Mouse (Mus musculus): ENCODE measurements around the gene Rps21. TPM values are rescaled to one million over a fixed set of nuclear protein-coding genes. Genes with fewer than 3 reads are reported as not detected.

The Rps21 gene
- 737 and 848 TPM in 2 replicates for polyA plus RNA-seq (2015; fragmentation: Nextera tagmentation; extraction: Ambion mirVana)

DNA sequence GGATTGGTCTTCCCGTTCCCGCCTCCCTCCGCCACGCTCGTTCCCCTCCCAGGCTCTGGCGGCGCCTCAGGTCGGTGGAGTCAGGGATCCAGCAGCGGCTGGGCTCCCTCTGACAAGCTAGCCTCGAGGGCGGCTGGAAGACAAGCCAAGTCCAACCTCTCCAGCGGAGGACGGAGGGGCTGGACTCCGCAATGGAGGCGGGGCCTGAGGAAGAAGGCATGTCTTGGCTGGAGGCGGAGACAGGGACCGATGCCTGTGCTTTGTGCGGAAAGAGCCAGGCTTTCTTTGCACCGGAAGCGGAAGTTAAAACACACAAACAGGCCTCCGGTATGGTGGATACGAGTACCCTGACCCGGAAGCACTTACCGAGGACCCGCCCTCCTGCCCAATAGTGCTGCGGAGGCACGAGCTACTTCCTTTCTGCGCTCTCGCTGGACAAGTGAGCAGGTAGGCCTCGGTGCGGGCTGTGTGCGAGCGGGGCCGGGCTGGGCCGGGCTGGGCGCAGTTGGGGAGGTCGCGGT, at the start of gene Rps21:
Gene Rps21, plus strand, starts transcription at position 377 of the 521 bp plus-strand sequence.
- peak within 1 kb of the TSS; percentile 95 for H3K9ac ChIP-seq (ENCODE audit: low read depth, low read length)
- peak within 1 kb of the TSS; percentile 92 for H3K27ac ChIP-seq
- H3K4me2 ChIP-seq (ENCODE audit: low read length) = peak within 1 kb of the TSS; percentile 81
- no peak for TF ChIP-seq CTCF (IDR thresholded peaks at IDR 0.05; ENCODE audit: low read depth)
- H3K9me3 ChIP-seq (replicated peaks; ENCODE audit: low read length) = no peaks in the 10 kb centered on the region
- no peaks in the 10 kb centered on the region for H3K27me3 ChIP-seq (ENCODE audit: insufficient read depth, low read length)
- no peaks in the 10 kb centered on the region; the same call in 1 of the 2 replicates for H3K4me1 ChIP-seq (replicated peaks; ENCODE audit: insufficient read depth, low read length)
- ATAC-seq (replicated peaks; ENCODE audit: low FRiP score, low read depth) (peak; percentile 96), DNase-seq (ENCODE audit: low spot score) (peak; percentile 99)
- H3K36me3 ChIP-seq (ENCODE audit: insufficient read depth, low read length) = peaks cover 14% of the 10 kb centered on the region
- WGBS = under 1% methylated on average over 38 of the region's 38 CpGs
- peak within 1 kb of the TSS; percentile 90 for H3K4me3 ChIP-seq (replicated peaks; ENCODE audit: low read depth, low read length)

DNA sequence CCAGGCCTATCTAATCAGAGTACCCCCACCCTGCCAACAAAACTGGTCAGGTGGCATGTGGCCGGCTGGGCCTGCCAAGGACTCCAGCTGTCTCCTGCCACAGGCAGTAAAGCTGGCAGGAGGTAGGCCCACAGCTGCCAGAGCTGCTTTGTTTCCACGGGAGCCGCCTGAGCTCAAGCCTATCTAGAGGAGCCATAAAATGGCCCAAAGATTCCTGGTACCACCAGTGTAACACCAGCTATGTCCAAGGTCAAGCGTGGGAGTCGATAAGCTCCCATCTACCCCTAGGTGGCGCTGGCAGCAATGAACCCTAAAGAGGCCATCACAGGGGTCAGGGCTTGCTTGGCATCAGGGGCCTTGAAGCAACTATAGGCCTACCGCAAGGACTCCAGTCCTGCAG, 49.3 kb upstream of the Rps21 start:
- peak; percentile 64 for TF ChIP-seq CTCF (IDR thresholded peaks at IDR 0.05; ENCODE audit: low read depth)
- no peaks in the 10 kb centered on the region for H3K9me3 ChIP-seq (replicated peaks; ENCODE audit: low read length)
- whole genome bisulfite sequencing = 56% methylated on average over 7 of the region's 7 CpGs
- no peak overlapping the region for H3K4me2 ChIP-seq (ENCODE audit: low read length)
- H3K9ac ChIP-seq (ENCODE audit: low read depth, low read length) = no peak overlapping the region
- no peak overlapping the region for H3K27ac ChIP-seq
- no peaks in the 10 kb centered on the region for H3K4me1 ChIP-seq (replicated peaks; ENCODE audit: insufficient read depth, low read length)
- H3K4me3 ChIP-seq (replicated peaks; ENCODE audit: low read depth, low read length) = no peak overlapping the region
- ATAC-seq (replicated peaks; ENCODE audit: low FRiP score, low read depth) (peak; percentile 40), DNase-seq (ENCODE audit: low spot score) (peak; percentile 34)
- peaks cover 25% of the 10 kb centered on the region for H3K36me3 ChIP-seq (ENCODE audit: insufficient read depth, low read length)
- H3K27me3 ChIP-seq (ENCODE audit: insufficient read depth, low read length) = no peaks in the 10 kb centered on the region

DNA sequence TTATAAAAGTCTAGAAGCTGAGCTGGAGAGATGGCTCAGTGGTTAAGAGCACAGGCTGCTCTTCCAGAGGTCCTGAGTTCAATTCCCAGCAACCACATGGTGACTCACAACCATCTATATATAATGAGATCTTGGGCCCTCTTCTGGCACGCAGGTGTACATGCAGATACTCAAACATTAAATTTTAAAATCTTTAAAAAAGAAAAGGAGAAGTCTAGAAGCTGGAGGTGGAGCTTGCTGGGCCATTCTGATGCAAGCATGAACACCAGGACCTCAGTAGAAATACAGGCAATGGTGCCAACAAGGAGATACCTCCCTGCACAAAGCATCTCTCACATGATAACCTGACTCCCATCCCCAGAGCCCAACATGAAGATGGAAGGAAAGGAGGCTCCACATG, 48.2 kb upstream of the Rps21 start:
- ATAC-seq (replicated peaks; ENCODE audit: low FRiP score, low read depth) = no peak
- H3K27ac ChIP-seq = no peak overlapping the region

DNA sequence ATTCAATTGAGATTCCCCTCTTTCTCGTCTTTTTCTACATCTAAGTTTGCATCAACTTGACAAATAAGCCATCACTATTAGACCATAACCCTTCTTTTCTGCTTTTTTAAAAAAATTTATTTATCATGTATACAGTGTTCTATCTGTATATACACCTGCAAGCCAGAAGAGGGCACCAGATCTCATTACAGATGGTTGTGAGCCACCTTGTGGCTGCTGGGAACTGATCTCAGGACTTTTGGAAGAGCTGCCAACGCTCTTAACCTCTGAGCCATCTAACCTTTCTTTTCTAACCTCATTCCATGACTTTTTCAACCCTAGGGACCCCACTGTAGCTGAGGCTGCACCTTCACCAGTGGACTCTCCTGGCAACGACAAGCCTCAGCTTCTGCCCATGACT, 44.9 kb upstream of the Rps21 start:
- Histone ChIP-seq H3K4me1 (replicated peaks; ENCODE audit: insufficient read depth, low read length) (peaks cover 13% of the 10 kb centered on the region), H3K9me3 (replicated peaks; ENCODE audit: low read length) (no peaks in the 10 kb centered on the region), H3K4me3 (replicated peaks; ENCODE audit: low read depth, low read length) (no peak overlapping the region), H3K27me3 (ENCODE audit: insufficient read depth, low read length) (no peaks in the 10 kb centered on the region), H3K27ac (no peak overlapping the region), H3K4me2 (ENCODE audit: low read length) (no peak overlapping the region), H3K36me3 (ENCODE audit: insufficient read depth, low read length) (no peaks in the 10 kb centered on the region), H3K9ac (ENCODE audit: low read depth, low read length) (no peak overlapping the region)
- no peak for DNase-seq (ENCODE audit: low spot score)
- 94% methylated on average over 3 of the region's 3 CpGs for WGBS
- peak; percentile 51 for TF ChIP-seq CTCF (IDR thresholded peaks at IDR 0.05; ENCODE audit: low read depth)
- no peak for ATAC-seq (replicated peaks; ENCODE audit: low FRiP score, low read depth)

More for the DNA sequence above, 48.2 kb upstream of the Rps21 start:
- H3K4me3 ChIP-seq (replicated peaks; ENCODE audit: low read depth, low read length) = no peak overlapping the region
- TF ChIP-seq CTCF (IDR thresholded peaks at IDR 0.05; ENCODE audit: low read depth) = no peak
- DNase-seq (ENCODE audit: low spot score) = no peak
- no peak overlapping the region for H3K9ac ChIP-seq (ENCODE audit: low read depth, low read length)
- WGBS = 86% methylated on average over 1 of the region's 1 CpGs
- no peaks in the 10 kb centered on the region for H3K4me1 ChIP-seq (replicated peaks; ENCODE audit: insufficient read depth, low read length)
- H3K36me3 ChIP-seq (ENCODE audit: insufficient read depth, low read length) = peaks cover 20% of the 10 kb centered on the region
- H3K4me2 ChIP-seq (ENCODE audit: low read length) = no peak overlapping the region
- no peaks in the 10 kb centered on the region for H3K27me3 ChIP-seq (ENCODE audit: insufficient read depth, low read length)
- H3K9me3 ChIP-seq (replicated peaks; ENCODE audit: low read length) = no peaks in the 10 kb centered on the region

DNA sequence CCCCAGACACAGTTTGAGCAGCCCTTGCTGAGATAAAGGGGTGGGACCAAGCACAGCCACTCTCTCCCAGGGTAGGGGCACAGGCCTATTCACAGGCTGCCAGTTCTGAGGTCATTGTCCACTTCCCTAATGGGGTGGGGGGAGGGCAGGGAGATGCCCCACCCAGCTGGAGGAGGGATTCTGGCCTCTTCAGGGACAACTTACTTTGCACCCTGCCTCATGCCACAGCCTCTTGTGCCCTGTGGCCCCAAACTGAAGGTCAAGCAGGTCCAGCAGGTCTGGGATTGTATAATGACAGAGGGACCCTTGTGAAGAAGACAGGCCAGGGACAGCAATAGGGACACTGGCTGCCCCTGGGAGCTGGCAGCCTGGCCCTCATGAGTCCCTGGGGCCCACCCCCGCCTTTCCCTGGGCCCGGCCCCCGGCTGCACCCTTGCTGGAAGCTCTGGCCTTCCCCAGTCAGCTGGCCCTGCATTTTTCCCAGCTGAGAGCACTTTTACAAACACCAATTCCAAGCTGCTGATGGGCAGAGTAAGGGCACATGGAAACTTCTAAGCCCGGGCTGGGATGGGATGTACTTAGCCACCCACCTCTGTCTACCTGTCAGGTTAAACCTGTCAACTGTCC, 42.7 kb upstream of the Rps21 start:
- H3K9ac ChIP-seq (ENCODE audit: low read depth, low read length) = no peak overlapping the region
- peaks cover 34% of the 10 kb centered on the region for H3K4me1 ChIP-seq (replicated peaks; ENCODE audit: insufficient read depth, low read length)
- H3K27ac ChIP-seq = peak overlapping the region; percentile 79
- H3K27me3 ChIP-seq (ENCODE audit: insufficient read depth, low read length) = no peaks in the 10 kb centered on the region
- 62% methylated on average over 4 of the region's 4 CpGs for WGBS
- no peak for TF ChIP-seq CTCF (IDR thresholded peaks at IDR 0.05; ENCODE audit: low read depth)
- ATAC-seq (replicated peaks; ENCODE audit: low FRiP score, low read depth) (peak; percentile 74), DNase-seq (ENCODE audit: low spot score) (no peak)
- no peak overlapping the region for H3K4me3 ChIP-seq (replicated peaks; ENCODE audit: low read depth, low read length)
- H3K9me3 ChIP-seq (replicated peaks; ENCODE audit: low read length) = no peaks in the 10 kb centered on the region
- no peak overlapping the region for H3K4me2 ChIP-seq (ENCODE audit: low read length)
- H3K36me3 ChIP-seq (ENCODE audit: insufficient read depth, low read length) = no peaks in the 10 kb centered on the region

DNA sequence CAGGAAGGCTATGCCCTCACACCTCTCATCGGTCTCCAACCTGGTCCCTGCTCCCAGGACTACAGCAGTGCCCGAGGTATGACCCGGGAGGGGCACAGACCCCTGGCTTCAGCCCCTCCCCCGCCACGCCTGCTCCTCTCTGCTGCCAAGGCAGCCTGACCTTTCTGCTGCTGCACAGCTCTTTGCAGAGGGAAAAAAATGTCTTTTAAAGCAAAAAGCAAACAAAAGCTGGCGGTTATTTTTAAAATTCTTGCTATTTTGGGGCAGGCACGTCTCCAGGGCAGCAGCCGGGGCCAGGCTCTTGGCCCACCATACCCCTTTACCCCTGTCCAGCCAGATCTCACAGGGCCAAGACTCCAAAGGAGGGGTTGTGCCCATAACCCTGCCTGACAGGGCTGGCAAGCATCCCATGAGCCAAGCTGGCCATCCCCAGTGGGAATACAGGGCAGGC, 42.1 kb upstream of the Rps21 start:
- no peaks in the 10 kb centered on the region for H3K27me3 ChIP-seq (ENCODE audit: insufficient read depth, low read length)
- H3K9ac ChIP-seq (ENCODE audit: low read depth, low read length) = no peak overlapping the region
- no peak overlapping the region for H3K4me3 ChIP-seq (replicated peaks; ENCODE audit: low read depth, low read length)
- H3K4me1 ChIP-seq (replicated peaks; ENCODE audit: insufficient read depth, low read length) = peaks cover 40% of the 10 kb centered on the region
- H3K27ac ChIP-seq = peak overlapping the region; percentile 79
- no peak for TF ChIP-seq CTCF (IDR thresholded peaks at IDR 0.05; ENCODE audit: low read depth)
- ATAC-seq (replicated peaks; ENCODE audit: low FRiP score, low read depth) = no peak
- no peaks in the 10 kb centered on the region for H3K9me3 ChIP-seq (replicated peaks; ENCODE audit: low read length)
- H3K4me2 ChIP-seq (ENCODE audit: low read length) = no peak overlapping the region
- WGBS = 50% methylated on average over 8 of the region's 8 CpGs
- DNase-seq (ENCODE audit: low spot score) = no peak
- H3K36me3 ChIP-seq (ENCODE audit: insufficient read depth, low read length) = no peaks in the 10 kb centered on the region
